In genomic region chr1:100467595-100467994, GRCm38 (mm10) we compare ENCODE assay signal across 12 mouse cellular contexts.
"Had no signal": no experiment of that assay in that cellular context is flagged by ENCODE, and none has a peak within 500 bp of the region (broad histone marks: within the 10 kb centered on the region; RNA-seq: fewer than 3 reads in every experiment).

No protein-coding gene starts in this region.

- DNase-seq: retina, postnatal 1 day; right cerebral cortex, adult 18-20 months; right cerebral cortex, postnatal 14 days; right cerebral cortex, postnatal 25 days; right cerebral cortex, postnatal 4 days; spleen, adult 18-20 months; thymus, adult 18-20 months; thymus, adult 2 months; thymus, postnatal 14 days; thymus, postnatal 25 days; thymus, postnatal 36 days; thymus, postnatal 4 days had no signal
